Mouse (Mus musculus): ENCODE results near the gene Chrm4.

The Chrm4 gene

DNA sequence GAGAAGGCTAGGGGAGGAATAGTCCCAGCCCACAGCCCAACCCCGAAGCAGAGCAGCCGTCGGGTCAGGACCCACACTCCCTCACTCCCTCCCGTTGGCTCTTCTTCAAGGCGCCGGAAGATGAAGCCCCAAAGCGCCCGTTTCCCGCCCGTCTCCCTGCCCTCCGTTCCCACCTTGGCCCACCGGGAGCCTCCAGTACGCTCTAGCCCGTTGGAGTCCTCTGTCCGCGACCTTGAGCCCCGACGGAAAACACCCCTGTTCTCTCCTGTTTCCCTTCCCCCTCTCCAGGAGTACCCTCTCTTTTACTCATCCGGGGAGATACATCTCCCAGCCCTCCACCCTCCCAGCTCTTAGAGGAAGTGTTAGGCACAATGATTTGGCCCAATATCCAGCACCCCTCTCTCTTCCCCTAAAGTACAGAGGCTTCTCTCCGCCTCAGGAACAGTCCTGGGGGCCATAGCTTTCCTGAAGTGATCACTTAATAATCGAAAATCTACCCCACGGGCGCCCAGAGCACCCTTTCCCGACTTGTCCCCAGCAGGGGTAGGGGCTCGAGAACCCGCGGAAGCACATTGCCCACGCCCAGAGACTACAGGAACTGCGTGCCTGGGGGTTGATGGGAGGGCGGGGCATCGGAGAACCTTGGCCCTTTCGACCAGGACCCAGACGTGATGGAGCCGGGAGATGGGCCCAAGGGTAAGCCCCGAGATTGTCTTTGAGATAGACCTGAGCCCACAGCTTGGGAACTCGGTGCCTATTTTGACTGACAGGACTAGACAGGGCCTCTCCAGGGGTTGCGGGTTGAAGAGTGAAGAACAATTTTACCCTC, 4.2 kb upstream of the Chrm4 start:
- peak; percentile 77 for DNase-seq (ENCODE audit: low read depth)

DNA sequence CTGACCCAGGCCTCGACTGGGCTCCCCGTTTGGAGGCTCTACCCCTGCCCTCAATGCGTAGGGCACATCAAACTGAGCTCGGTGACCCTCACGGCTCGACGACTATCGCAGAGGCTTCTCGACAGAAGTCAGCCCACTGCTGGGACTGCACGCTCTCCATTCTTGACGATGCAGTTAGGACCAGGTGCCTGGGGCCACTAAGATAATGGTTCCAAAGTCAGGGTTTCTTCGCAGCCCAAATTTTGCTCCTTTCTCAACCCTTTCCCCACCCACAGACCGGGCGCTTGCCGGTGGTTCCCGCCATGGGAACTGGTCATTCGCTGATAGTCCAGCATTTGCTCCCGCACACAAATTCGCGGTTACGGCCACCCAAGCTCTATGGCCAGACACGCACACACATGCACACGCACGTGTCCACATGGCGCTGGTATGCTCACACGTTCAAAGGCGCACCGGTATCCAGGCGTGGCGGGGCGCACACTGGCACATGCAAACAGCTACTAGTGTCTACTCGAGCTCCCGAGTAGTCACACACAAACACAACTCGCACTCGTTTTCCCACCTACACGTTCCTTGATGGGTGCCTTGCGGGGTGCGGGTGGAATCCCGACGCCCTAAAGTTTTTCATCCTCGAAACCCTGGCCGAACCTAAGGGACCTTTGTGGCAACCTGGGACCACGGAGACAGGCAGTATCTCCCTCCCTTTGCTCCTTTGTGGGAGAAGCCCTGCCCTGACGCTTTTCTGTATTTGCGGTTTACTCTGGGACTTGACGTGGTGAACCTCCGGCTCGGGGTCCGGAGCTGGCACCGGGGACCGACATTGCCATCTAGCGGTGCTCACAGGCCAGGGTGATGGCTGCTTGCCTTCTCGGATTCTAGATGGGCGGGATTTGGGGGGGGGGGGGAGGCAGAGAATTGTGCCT, 3.4 kb upstream of the Chrm4 start:
- DNase-seq (ENCODE audit: low read depth) = peak; percentile 89

DNA sequence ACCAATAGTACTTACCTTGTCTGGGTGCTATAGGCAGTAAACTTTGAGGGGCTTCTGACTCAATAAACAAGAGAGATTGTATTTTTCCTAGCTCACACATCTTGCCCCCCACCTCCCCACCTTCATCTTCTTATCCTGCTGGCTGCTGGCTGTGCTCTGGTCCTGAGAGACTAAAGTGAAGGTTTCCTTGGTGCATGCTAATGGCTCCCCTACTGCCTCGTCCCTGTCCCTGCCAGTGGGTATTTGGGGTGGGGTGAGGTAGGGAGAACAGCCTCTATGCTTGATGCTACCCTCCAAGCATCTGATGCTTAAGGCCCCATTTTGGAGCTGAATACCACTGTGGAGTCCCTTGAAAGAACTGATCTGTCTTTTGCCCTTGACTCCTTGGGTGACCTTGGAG, 2.3 kb upstream of the Chrm4 start:
- DNase-seq (ENCODE audit: low read depth) = no peak

DNA sequence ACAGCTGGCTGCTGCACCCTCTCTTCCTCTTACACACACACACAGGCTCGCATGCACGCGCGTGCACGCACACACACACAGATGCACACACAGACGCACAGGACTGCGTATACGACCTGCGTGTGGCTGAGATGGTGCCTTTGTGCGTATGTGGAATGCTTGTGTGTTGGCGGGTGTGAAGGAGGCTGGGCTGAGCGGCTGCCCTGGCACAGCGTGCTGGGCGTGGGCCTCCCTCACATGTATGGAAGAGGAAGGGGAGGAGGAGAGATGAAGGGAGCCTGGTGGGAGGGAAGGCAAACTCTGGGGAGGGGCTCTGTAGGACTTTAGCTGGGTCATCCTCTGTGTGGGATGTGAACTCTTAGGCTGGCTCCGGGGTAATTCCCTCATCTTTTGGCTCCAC, 1.6 kb upstream of the Chrm4 start:
- DNase-seq (ENCODE audit: low read depth) = no peak

DNA sequence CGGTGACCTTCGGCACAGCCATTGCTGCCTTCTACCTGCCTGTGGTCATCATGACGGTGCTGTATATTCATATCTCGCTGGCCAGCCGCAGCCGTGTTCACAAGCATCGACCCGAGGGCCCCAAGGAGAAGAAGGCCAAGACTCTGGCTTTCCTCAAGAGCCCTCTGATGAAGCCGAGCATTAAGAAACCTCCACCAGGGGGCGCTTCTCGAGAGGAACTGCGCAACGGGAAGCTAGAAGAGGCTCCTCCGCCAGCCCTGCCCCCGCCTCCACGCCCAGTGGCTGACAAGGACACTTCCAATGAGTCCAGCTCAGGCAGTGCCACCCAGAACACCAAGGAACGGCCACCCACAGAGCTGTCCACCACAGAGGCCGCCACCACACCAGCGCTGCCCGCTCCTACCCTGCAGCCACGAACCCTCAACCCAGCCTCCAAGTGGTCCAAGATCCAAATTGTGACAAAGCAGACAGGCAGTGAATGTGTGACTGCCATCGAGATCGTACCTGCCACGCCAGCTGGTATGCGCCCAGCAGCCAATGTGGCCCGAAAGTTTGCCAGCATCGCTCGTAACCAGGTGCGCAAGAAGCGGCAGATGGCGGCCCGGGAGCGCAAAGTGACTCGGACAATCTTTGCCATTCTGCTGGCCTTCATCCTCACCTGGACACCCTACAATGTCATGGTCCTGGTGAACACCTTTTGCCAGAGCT, 931 bp downstream of the Chrm4 start:
- peak; percentile 90 for DNase-seq (ENCODE audit: low read depth)

DNA sequence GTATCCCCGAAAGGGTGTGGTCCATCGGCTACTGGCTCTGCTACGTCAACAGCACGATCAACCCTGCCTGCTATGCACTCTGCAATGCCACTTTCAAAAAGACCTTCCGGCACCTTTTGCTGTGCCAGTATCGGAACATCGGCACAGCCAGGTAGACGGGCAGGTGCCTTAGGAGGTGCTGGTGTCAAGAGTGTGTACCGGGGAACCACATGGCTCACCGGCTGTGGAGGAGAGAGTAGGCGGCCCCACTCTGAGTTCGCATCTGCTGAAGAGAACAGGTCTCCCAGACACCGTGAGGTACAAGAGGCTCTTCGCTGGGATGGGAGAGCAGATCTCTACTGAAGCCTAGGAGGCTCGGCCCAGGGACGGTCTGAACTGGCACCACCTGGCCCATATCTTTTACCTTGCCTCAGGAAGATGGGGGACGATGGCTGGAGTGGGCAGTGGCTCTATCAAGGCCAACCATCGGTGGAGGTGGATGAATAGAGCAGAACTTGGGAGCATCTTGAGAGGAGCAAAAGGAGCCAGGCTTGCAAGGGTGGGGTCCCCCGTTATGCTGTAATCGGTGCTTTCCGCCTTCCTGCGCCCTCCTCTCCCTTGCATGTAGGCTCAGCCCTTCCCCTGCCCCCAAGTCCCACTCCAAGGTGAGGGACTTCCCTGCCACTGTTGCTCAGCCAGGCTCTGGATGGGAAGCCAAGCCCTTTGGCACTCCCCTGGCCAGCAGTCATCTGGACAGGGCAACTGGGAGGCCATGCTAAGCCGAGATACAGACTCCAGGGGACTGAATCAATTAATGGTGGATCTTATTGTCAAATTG, 1.7 kb downstream of the Chrm4 start:
- peak; percentile 31 for DNase-seq (ENCODE audit: low read depth)

DNA sequence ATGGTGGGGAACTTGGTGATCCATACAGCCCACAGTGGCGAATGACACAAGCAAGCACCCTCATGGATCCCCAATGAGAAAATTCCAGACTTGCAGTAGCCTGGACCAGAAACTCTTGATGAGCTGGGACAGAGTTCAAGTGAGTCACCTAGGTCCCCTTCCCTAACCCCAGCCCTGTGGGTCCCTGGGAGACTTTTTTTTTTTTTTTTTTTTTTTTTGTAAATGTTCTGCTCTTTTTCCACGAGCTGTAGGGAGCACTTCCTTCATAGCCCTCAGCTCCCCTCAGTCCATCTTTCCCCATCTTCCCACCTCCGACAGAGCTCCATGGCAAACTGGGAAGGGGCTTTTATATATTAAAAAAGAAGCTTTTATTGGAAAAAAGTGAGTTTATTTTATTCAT, 2.4 kb downstream of the Chrm4 start:
- DNase-seq (ENCODE audit: low read depth) = no peak

DNA sequence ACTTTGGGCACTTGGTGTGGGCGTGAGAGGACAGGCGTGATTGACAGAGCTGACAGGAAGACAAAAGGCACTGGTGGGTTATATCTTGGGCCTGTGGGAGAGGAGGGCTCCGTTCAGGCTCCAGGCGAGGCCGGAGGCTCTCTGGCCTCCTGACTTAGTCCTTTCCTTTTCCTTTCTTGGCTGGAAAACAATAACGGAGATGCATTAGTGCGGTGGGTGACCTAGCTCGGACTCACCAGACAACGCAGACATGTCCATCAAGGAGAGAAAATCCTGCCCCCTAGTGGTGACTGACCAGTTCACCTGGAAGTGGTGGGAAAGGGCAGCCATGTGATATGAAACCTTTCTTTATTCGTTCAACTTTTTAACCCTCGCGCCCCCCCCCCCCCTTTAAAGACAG, 2.9 kb downstream of the Chrm4 start:
- peak; percentile 72 for DNase-seq (ENCODE audit: low read depth)

DNA sequence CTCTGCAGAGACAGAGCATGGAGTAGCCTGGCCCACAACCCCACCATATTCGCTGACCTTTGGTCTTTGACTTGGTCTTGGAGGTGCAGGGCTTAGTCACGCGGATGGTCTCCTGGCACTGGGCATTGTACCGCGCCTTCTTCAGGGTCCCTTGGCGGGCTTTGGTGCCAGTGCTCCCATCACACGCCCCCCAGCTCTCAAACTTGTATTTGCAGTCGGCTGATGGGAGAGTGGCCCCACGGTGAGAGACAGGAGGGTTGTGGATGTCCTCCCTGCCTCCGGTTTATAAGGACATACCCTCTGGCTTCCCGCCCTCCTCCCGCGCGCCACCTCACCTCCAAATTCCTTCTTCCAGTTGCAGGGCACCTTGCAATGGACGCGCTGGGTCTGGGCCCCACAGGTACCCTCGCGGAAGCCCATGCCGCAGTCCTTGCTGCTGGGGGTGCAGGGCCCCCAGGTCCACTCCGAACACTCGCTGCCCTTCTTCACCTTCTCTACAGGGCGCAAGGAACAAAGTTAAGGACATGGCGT, 3.8 kb downstream of the Chrm4 start:
- no peak for DNase-seq (ENCODE audit: low read depth)

DNA sequence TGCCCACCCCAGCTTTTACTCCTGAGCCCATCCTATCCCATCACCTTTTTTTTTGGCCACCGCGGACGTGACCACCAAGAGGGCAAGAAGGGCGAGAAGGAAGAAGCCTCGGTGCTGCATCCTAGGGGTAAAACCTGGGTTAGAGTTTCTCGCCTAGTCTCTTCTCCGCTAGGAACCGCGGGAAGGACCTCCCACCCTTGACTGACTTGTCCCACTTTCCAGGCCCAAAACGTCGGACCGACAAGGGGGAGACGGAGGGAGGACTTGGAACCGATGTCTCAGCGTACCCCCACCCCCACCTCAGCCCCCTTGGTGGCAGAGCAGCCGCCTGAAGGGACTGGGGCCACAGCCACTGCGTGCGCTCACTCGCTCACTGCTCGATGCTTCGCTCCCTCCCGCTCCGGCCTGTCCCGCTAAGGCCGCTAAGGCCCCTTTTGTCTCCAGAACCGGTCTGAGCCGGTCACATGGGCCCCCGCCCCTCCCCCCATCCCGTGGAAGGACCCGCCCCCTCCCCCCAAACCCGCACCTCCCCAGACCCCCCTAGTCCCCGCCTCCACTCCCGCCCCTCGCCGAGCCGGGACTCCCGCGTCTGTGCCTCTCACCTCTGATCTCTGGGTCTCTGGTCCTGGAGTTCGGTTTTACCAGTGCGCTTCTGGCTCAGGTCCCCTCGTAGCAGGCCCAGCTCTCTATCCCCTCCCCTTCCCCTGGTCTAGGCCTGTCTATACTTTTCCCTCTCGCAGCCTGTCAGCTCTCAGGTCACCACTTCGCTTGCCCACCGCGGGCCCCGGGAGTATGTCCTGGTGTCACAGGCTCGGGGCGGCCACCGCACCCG, 4.5 kb downstream of the Chrm4 start:
- peak; percentile 55 for DNase-seq (ENCODE audit: low read depth)

DNA sequence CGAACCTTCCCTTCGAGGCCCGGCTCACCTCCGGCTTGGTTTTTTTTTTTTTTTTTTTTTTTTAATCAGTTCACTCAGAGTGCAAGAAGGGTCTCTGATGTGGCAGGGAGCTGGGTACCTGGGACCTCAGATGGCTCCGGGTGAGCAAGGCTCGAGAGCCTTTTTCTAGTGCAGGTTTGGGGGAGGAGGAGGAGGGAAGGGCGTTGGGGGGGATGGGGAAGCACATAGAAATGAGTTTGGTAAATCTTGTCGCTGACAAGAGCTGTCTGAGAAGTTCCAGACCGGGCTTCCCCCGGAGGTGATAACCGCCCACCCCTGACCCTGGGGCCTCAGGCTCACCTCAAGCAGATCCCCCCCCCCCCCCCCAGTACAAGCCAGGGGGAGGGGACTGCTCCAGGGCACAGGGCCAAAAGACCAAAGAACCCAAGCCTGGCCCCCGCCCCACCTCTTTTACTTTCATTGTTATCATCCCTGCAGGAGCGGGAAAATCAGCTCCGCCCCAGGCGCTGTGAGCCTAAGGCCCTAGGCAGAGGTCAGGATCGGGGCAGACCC, 5.2 kb downstream of the Chrm4 start, which contains the start of gene Mdk:
Mdk (minus strand) TSS at position 138 of the 552 bp plus-strand sequence.
- peak; percentile 64 for DNase-seq (ENCODE audit: low read depth)

DNA sequence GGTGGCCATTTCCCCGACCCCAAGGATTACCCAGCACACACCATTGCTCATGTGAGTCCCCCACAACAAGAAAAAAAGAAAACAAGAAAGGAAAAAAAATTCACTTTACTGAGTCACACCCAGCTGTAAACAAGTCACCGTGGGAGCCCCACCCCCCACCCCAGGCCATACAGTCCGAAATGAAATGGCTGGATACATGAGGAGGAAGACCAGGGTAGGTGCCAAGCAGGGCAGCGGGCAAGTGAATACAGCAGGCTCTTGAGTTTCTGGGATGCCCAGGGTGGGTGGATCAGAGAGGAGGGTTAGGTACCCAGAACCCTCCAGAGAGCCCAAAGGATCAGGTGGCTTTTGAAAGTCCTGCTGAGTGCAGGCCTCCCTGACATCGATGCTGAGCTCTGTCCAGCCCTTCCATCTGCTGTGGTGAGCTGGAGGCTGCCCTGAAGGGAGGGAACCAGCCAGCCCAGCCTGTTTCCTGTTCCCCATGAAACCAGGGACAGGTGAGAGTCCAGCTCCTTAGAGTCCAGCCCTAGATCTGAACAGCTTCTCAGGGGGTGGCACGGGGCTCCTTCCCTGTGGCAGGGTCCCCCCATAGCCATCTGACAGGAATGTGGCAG, 5.8 kb downstream of the Chrm4 start:
- DNase-seq (ENCODE audit: low read depth) = no peak

DNA sequence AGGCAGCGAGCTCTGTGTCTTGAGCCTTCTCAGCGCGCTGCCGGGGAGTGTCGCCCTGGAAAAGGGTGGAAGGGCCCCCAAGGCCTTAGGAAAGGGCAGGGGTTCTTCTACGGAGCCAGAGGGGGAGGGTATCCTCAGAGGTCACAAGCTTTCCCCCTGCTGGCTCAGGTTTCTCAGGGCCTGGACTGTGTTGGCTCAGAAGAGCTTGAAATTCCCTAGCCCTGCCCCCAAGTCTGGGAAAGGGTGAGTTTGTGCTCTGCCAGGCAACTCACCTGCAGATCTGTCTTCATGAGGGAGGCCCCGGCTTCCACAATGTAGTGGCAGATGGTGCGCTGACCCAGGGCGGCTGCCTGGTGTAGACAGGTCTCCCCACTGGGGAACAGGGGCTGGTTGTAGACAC, 6.4 kb downstream of the Chrm4 start:
- no peak for DNase-seq (ENCODE audit: low read depth)

DNA sequence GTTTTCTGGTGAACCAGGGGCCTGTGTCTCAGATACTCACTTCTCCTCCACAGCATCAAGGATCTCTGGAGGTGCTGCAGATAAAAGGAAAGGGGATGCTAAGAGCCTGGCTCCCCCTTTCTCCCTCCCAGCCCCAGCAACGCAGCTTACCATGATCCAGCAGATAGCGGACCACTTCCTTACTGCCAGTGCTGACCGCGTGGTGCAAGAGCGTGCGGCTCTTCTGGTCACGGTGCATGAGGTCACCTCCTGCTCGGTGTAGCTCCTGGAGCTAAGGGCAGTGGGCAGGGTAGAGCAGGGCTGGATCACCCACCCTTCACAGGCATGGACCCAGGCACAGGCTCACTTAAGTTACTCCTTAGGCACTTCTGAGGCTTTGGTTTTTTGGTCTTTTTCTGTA, 7.0 kb downstream of the Chrm4 start:
- DNase-seq (ENCODE audit: low read depth) = no peak

DNA sequence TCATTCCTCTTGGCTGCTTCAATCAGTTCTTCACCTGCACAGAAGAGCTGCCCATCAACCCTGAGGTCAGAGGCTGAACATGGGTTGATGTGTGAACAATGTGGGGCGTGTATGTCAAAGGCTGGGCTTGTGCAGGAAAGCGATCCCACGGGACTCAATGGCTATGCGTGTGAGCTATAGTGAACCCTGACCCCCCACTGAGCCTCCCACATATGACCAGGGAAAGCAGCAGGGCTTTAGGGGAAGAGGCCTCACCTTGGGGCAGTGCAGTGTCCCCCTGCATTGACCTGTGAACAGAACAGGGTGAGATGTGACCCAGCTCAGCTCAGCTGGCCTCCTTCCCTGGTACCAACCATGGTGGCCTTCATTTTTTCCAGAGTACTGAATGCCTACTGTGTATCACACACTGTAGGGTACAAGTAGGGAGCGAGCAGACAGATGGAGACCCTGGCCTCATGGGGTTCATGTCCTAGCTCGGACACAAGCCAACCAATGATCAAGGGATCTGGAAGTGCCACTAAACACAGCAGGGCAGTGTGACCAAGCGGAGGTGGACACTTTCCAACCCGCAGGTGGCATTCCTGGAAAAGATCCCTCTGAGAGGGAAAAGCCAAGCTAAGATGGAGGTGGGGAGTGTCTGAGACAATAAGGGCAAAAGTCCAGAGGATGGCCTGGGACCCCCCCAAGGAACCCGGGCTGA, 7.9 kb downstream of the Chrm4 start:
- no peak for DNase-seq (ENCODE audit: low read depth)

DNA sequence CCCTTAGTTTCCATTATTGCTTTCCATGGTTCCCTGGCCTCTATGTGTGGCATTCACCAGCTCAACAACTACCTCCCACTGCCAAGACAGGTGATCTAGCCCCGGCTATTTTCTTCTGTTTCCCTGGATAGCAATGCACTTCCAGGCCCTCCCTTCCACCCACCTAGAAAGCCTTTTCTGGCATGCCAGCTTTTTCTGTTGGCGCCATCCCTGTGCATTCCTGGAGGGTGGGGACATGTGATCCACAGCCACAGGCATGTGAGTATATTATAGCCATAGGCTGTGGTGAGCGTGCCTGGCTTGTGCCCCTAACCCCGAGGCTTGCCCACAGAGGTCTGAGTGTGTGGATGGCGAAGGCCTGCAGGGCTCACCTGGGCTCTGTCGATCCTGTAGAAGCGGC, 9.1 kb downstream of the Chrm4 start:
- DNase-seq (ENCODE audit: low read depth) = no peak

DNA sequence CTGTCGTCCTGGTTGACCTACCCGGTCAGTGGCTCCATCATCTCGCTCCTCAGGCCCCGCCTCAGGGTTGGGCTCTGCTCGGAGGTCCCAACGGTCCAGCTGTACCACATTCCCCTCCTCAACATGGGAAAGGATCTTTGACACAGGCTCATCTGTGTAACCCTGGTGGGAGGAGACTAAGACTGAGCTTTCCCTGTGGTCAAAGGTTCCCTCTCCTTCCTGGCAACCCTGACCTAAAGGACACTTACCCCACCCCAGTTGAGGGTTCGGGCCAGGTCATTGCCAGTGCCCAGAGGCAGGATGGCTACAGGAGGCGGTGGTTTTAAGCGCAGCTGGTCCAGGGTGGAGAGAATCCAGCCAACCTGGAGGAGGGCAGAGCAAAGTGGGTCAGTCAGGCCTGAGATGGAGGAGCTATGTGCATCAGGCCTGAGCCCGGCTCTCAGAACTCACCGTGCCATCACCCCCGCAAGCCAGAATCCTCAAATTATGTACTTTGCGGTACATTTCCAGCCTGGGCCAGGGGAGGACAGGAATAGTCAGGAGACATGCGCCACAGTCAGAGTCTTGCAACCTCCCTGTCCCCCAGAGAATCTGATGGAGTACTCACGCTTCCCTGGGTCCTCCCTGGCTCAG, 12.4 kb downstream of the Chrm4 start:
- DNase-seq (ENCODE audit: low read depth) = no peak

DNA sequence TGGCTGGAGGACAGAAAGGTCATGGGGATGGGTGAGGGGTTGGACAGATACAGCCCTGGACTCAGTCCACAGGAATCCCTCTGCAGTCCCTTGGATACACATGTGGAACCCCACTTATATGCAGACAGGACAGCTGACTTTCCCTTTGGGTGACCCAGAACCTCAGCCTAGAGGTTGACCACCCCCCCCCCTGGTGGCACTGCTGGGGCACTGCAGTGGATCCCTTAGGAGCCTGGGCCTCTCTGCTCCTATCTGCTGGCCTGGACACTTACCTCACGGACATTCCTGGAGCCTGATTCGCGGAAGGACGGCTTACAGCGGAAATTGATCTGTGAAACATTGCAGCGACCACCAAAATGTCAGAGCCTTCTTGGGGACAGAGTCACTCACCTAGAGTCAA, 15.3 kb downstream of the Chrm4 start:
- peak; percentile 47 for DNase-seq (ENCODE audit: low read depth)

All from induced T-regulatory cell, adult 2 months (primary cell).